ENCODE assay signal across 17 mouse cellular contexts in the genomic region with DNA sequence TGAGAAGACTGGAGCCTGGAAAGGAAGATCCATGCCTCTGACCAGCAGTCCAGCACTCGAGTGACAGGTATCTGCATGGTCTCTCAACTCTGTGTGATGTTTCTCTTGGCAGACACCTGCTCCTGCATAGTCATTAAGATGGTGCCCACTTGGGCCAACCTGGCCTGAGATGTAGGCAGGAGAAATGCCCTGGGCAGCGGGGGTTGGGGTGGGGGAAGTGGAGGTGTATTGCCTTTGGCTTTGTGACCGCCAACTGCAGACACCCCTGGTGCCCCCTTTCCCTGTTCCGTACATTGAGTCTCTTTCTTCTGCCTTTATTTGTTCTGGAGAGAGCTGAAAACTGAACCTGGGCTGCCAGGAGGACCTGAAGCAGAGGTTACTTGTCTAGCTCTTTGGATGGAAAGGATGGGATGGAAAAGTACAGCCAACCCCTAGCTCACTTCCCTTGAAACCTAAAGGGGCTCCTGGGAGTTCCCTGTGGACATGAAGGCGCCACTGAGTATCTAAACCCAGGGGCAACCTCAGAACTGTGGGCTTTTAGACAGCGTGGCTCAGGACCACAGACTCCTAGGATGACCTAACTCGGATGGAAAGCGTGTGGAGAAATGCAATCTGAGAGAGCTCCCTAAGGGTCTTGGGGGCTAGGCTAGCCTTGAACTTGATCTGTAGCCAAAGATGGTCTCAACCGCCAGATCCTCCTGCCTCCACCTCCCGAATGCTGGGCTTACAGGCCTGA. TPM values are rescaled to one million over a fixed set of nuclear protein-coding genes. Genes with fewer than 3 reads are reported as not detected.
DNase-seq lines count a peak whose midpoint lies in the region; ATAC-seq and TF ChIP-seq lines count a peak whose summit lies in the region.
"Had no signal": no experiment of that assay in that cellular context is flagged by ENCODE, and none has a peak within 500 bp of the region (broad histone marks: within the 10 kb centered on the region; RNA-seq: fewer than 3 reads in every experiment).

No protein-coding gene starts in this region.

- no peak for TF ChIP-seq EP300 in heart, postnatal 0 days (IDR thresholded peaks at IDR 0.05; ENCODE audit: low read depth)
- no peak for TF ChIP-seq EP300 in stomach, postnatal 0 days (optimal IDR thresholded peaks at IDR 0.05)

- no peaks in the 10 kb centered on the region for H3K27me3 ChIP-seq in embryonic facial prominence, embryonic 13.5 days
- H3K27me3 ChIP-seq in embryonic facial prominence, embryonic 10.5 days (replicated peaks; ENCODE audit: low read depth, poor library complexity, severe bottlenecking), result no peaks in the 10 kb centered on the region
- H3K27me3 ChIP-seq in heart, postnatal 0 days (ENCODE audit: control insufficient read depth, insufficient read depth, low read length), result no peaks in the 10 kb centered on the region
- H3K27me3 ChIP-seq in limb, embryonic 15.5 days, result no peaks in the 10 kb centered on the region
- H3K27me3 ChIP-seq in limb, embryonic 10.5 days (ENCODE audit: low read depth, poor library complexity, severe bottlenecking), result no peaks in the 10 kb centered on the region
- H3K27me3 ChIP-seq in stomach, postnatal 0 days (ENCODE audit: control insufficient read depth, insufficient read depth, low read length), result no peaks in the 10 kb centered on the region
- H3K27me3 ChIP-seq: embryonic facial prominence, embryonic 15.5 days; midbrain, embryonic 13.5 days had no signal

- H3K27ac ChIP-seq in embryonic facial prominence, embryonic 13.5 days, result peak overlapping the region; percentile 39; the same call in 1 of the 2 replicates
- no peak overlapping the region for H3K27ac ChIP-seq in embryonic facial prominence, embryonic 10.5 days (replicated peaks)
- peak overlapping the region; percentile 65 for H3K27ac ChIP-seq in heart, postnatal 0 days (ENCODE audit: low read depth)
- 0 out of 2 replicates have a peak overlapping the region, but pooled peaks have one; percentile 47 for H3K27ac ChIP-seq in limb, embryonic 15.5 days
- no peak overlapping the region for H3K27ac ChIP-seq in limb, embryonic 10.5 days
- peak overlapping the region; percentile 24 for H3K27ac ChIP-seq in stomach, postnatal 0 days (replicated peaks)
- H3K27ac ChIP-seq: midbrain, embryonic 13.5 days had no signal

- H3K9me3 ChIP-seq in embryonic facial prominence, embryonic 13.5 days, result no peaks in the 10 kb centered on the region
- H3K9me3 ChIP-seq in embryonic facial prominence, embryonic 10.5 days, result 0 out of 2 replicates have a peak, but pooled peaks cover 1% of the 10 kb centered on the region
- H3K9me3 ChIP-seq in heart, postnatal 0 days (replicated peaks; ENCODE audit: control insufficient read depth, low read length), result no peaks in the 10 kb centered on the region
- no peaks in the 10 kb centered on the region for H3K9me3 ChIP-seq in limb, embryonic 15.5 days
- no peaks in the 10 kb centered on the region for H3K9me3 ChIP-seq in limb, embryonic 10.5 days (replicated peaks)
- H3K9me3 ChIP-seq in stomach, postnatal 0 days (ENCODE audit: control insufficient read depth, low read length), result no peaks in the 10 kb centered on the region
- H3K9me3 ChIP-seq: embryonic facial prominence, embryonic 15.5 days; G1E; midbrain, embryonic 13.5 days had no signal

- ATAC-seq in embryonic facial prominence, embryonic 13.5 days (ENCODE audit: insufficient number of reproducible peaks, insufficient read depth, low FRiP score, low TSS enrichment, low read depth), result no peak
- ATAC-seq in heart, postnatal 0 days (ENCODE audit: insufficient read depth, low read depth), result no peak
- ATAC-seq in limb, embryonic 15.5 days (ENCODE audit: insufficient number of reproducible peaks, low FRiP score, low TSS enrichment, low read depth), result no peak
- ATAC-seq in stomach, postnatal 0 days (ENCODE audit: low FRiP score, low TSS enrichment), result no peak
- ATAC-seq: CD4-positive, CD25-positive, alpha-beta regulatory T cell, adult 4 months; midbrain, embryonic 13.5 days had no signal

- H3K9ac ChIP-seq in embryonic facial prominence, embryonic 13.5 days, result no peak overlapping the region
- no peak overlapping the region for H3K9ac ChIP-seq in heart, postnatal 0 days (replicated peaks; ENCODE audit: low read depth, low read length)
- H3K9ac ChIP-seq in limb, embryonic 15.5 days, result no peak overlapping the region
- H3K9ac ChIP-seq in stomach, postnatal 0 days (ENCODE audit: low read length), result no peak overlapping the region
- H3K9ac ChIP-seq: embryonic facial prominence, embryonic 15.5 days; midbrain, embryonic 13.5 days had no signal

- 91% methylated on average over 10 of the region's 10 CpGs for WGBS in embryonic facial prominence, embryonic 13.5 days
- WGBS in embryonic facial prominence, embryonic 10.5 days, result 91% methylated on average over 10 of the region's 10 CpGs
- WGBS in heart, postnatal 0 days, result 80% methylated on average over 10 of the region's 10 CpGs
- WGBS in limb, embryonic 15.5 days, result 85% methylated on average over 10 of the region's 10 CpGs
- WGBS in limb, embryonic 10.5 days, result 90% methylated on average over 10 of the region's 10 CpGs
- WGBS in stomach, postnatal 0 days, result 90% methylated on average over 10 of the region's 10 CpGs

- H3K4me1 ChIP-seq in embryonic facial prominence, embryonic 13.5 days, result peaks cover 56% of the 10 kb centered on the region
- H3K4me1 ChIP-seq in embryonic facial prominence, embryonic 10.5 days, result peaks cover 27% of the 10 kb centered on the region
- peaks cover 46% of the 10 kb centered on the region for H3K4me1 ChIP-seq in heart, postnatal 0 days (ENCODE audit: control insufficient read depth, insufficient read depth)
- H3K4me1 ChIP-seq in limb, embryonic 15.5 days, result peaks cover 52% of the 10 kb centered on the region
- H3K4me1 ChIP-seq in limb, embryonic 10.5 days, result peaks cover 12% of the 10 kb centered on the region
- no peaks in the 10 kb centered on the region; the same call in 1 of the 2 replicates for H3K4me1 ChIP-seq in stomach, postnatal 0 days (replicated peaks; ENCODE audit: control insufficient read depth, insufficient read depth)

- H3K4me3 ChIP-seq in embryonic facial prominence, embryonic 13.5 days, result no peak overlapping the region
- H3K4me3 ChIP-seq in embryonic facial prominence, embryonic 10.5 days, result no peak overlapping the region
- H3K4me3 ChIP-seq in heart, postnatal 0 days (ENCODE audit: low read depth, low read length), result no peak overlapping the region
- H3K4me3 ChIP-seq in limb, embryonic 15.5 days, result no peak overlapping the region
- H3K4me3 ChIP-seq in limb, embryonic 10.5 days, result no peak overlapping the region
- no peak overlapping the region for H3K4me3 ChIP-seq in stomach, postnatal 0 days (ENCODE audit: low read depth, low read length)
- H3K4me3 ChIP-seq: embryonic facial prominence, embryonic 15.5 days; midbrain, embryonic 13.5 days had no signal

- no peak overlapping the region for H3K4me2 ChIP-seq in embryonic facial prominence, embryonic 13.5 days
- H3K4me2 ChIP-seq in heart, postnatal 0 days (ENCODE audit: low read depth, low read length), result peak overlapping the region; percentile 10; the same call in 1 of the 2 replicates
- no peak overlapping the region for H3K4me2 ChIP-seq in limb, embryonic 15.5 days
- no peak overlapping the region; the same call in 1 of the 2 replicates for H3K4me2 ChIP-seq in stomach, postnatal 0 days (replicated peaks; ENCODE audit: low read depth)
- H3K4me2 ChIP-seq: midbrain, embryonic 13.5 days had no signal

- no peak for TF ChIP-seq CTCF in heart, postnatal 0 days (IDR thresholded peaks at IDR 0.05; ENCODE audit: low read depth)
- no peak for TF ChIP-seq CTCF in stomach, postnatal 0 days (IDR thresholded peaks at IDR 0.05; ENCODE audit: low read depth)

- peaks cover 66% of the 10 kb centered on the region for H3K36me3 ChIP-seq in embryonic facial prominence, embryonic 13.5 days
- H3K36me3 ChIP-seq in embryonic facial prominence, embryonic 10.5 days (replicated peaks), result peaks cover 46% of the 10 kb centered on the region
- H3K36me3 ChIP-seq in heart, postnatal 0 days (replicated peaks; ENCODE audit: control insufficient read depth, insufficient read depth, low read length), result peaks cover 36% of the 10 kb centered on the region
- H3K36me3 ChIP-seq in limb, embryonic 15.5 days, result peaks cover 49% of the 10 kb centered on the region
- peaks cover 14% of the 10 kb centered on the region for H3K36me3 ChIP-seq in limb, embryonic 10.5 days
- H3K36me3 ChIP-seq in stomach, postnatal 0 days (ENCODE audit: control insufficient read depth, insufficient read depth, low read length), result peaks cover 18% of the 10 kb centered on the region
- H3K36me3 ChIP-seq: G1E had no signal

- DNase-seq in embryonic facial prominence, embryonic 10.5 days (ENCODE audit: low spot score), result no peak
- DNase-seq in heart, postnatal 0 days (ENCODE audit: low spot score), result no peak
- no peak for DNase-seq in heart, postnatal 4 days
- DNase-seq in limb, embryonic 10.5 days (ENCODE audit: low spot score), result no peak
- no peak for DNase-seq in stomach, postnatal 0 days (ENCODE audit: low spot score)
- no peak for DNase-seq in lung, postnatal 36 days
- DNase-seq: cerebellum, adult 8-10 months; gastrocnemius, postnatal 36 days; lung, adult 2 months; retina, postnatal 1 day; thymus, postnatal 14 days had no signal

RNA-seq across cellular contexts. Expression of a gene that starts 10.1 kb away (rescaled TPM):
- 1,239 and 1,279 TPM in 2 replicates for polyA plus RNA-seq in embryonic facial prominence, embryonic 13.5 days (2015; fragmentation: Nextera tagmentation; extraction: Ambion mirVana)
- 269 and 310 TPM in 2 replicates for polyA plus RNA-seq in embryonic facial prominence, embryonic 10.5 days (2016; fragmentation: Nextera tagmentation; extraction: Ambion mirVana)
- total RNA-seq in heart, postnatal 0 days (2014; rRNA removed; ENCODE audit: low replicate concordance), result 829 and 887 TPM in 2 replicates
- polyA plus RNA-seq in heart, postnatal 0 days (2015; fragmentation: Nextera tagmentation; extraction: Ambion mirVana), result 1,674 and 1,711 TPM in 2 replicates
- 1,000 to 10,000 TPM; 1,405 to 1,430 TPM for total RNA-seq in heart, postnatal 4 days (2021)
- 3,190 and 4,050 TPM in 2 replicates for polyA plus RNA-seq in limb, embryonic 15.5 days (2015; fragmentation: Nextera tagmentation; extraction: Ambion mirVana)
- 183 and 211 TPM in 2 replicates for polyA plus RNA-seq in limb, embryonic 10.5 days (2016; fragmentation: Nextera tagmentation; extraction: Ambion mirVana)
- polyA plus RNA-seq in stomach, postnatal 0 days (2015; fragmentation: Nextera tagmentation; extraction: Ambion mirVana), result 1,616 and 1,849 TPM in 2 replicates
- polyA plus RNA-seq: G1E had no signal

RNA-seq across cellular contexts. Expression of a gene that starts 48.2 kb away (rescaled TPM):
- polyA plus RNA-seq in embryonic facial prominence, embryonic 13.5 days (2015; fragmentation: Nextera tagmentation; extraction: Ambion mirVana), result 386 and 443 TPM in 2 replicates
- 266 and 285 TPM in 2 replicates for polyA plus RNA-seq in embryonic facial prominence, embryonic 10.5 days (2016; fragmentation: Nextera tagmentation; extraction: Ambion mirVana)
- 262 and 340 TPM in 2 replicates for total RNA-seq in heart, postnatal 0 days (2014; rRNA removed; ENCODE audit: low replicate concordance)
- polyA plus RNA-seq in heart, postnatal 0 days (2015; fragmentation: Nextera tagmentation; extraction: Ambion mirVana), result 346 and 351 TPM in 2 replicates
- total RNA-seq in heart, postnatal 4 days (2021), result 100 to 1,000 TPM; 146 to 150 TPM
- 448 and 491 TPM in 2 replicates for polyA plus RNA-seq in limb, embryonic 15.5 days (2015; fragmentation: Nextera tagmentation; extraction: Ambion mirVana)
- 224 and 237 TPM in 2 replicates for polyA plus RNA-seq in limb, embryonic 10.5 days (2016; fragmentation: Nextera tagmentation; extraction: Ambion mirVana)
- polyA plus RNA-seq in stomach, postnatal 0 days (2015; fragmentation: Nextera tagmentation; extraction: Ambion mirVana), result 508 and 530 TPM in 2 replicates

RNA-seq across cellular contexts. Expression of a gene that starts 56.6 kb away (rescaled TPM):
- 189 and 214 TPM in 2 replicates for polyA plus RNA-seq in embryonic facial prominence, embryonic 13.5 days (2015; fragmentation: Nextera tagmentation; extraction: Ambion mirVana)
- polyA plus RNA-seq in embryonic facial prominence, embryonic 10.5 days (2016; fragmentation: Nextera tagmentation; extraction: Ambion mirVana), result 282 and 290 TPM in 2 replicates
- total RNA-seq in heart, postnatal 0 days (2014; rRNA removed; ENCODE audit: low replicate concordance), result 48.5 and 70.6 TPM in 2 replicates
- polyA plus RNA-seq in heart, postnatal 0 days (2015; fragmentation: Nextera tagmentation; extraction: Ambion mirVana), result 58.0 and 59.4 TPM in 2 replicates
- 10 to 100 TPM; 62.6 to 62.9 TPM for total RNA-seq in heart, postnatal 4 days (2021)
- polyA plus RNA-seq in limb, embryonic 15.5 days (2015; fragmentation: Nextera tagmentation; extraction: Ambion mirVana), result 153 and 158 TPM in 2 replicates
- polyA plus RNA-seq in limb, embryonic 10.5 days (2016; fragmentation: Nextera tagmentation; extraction: Ambion mirVana), result 267 and 279 TPM in 2 replicates
- 59.5 and 59.8 TPM in 2 replicates for polyA plus RNA-seq in stomach, postnatal 0 days (2015; fragmentation: Nextera tagmentation; extraction: Ambion mirVana)

Comparison
In these comparisons a context has a peak if more than half of its experiments do, and no peak if none do; other contexts are left out.
1. H3K27ac ChIP-seq: peak in embryonic facial prominence, embryonic 13.5 days (single experiment), heart, postnatal 0 days (single experiment), limb, embryonic 15.5 days (single experiment) and stomach, postnatal 0 days (single experiment); none in embryonic facial prominence, embryonic 10.5 days (single experiment) and limb, embryonic 10.5 days (single experiment).